ENCODE assay signal across 18 mouse cellular contexts in genomic region chr9:30520116-30520515, GRCm38 (mm10).
A peak's percentile ranks its signal among the peaks of the same experiment; 100 is the strongest.
DNase-seq lines count a peak whose midpoint lies in the region; ATAC-seq and TF ChIP-seq lines count a peak whose summit lies in the region.
"Had no signal": no experiment of that assay in that cellular context is flagged by ENCODE, and none has a peak within 500 bp of the region (broad histone marks: within the 10 kb centered on the region; RNA-seq: fewer than 3 reads in every experiment).

No protein-coding gene starts in this region.

- no peak overlapping the region for H3K4me2 ChIP-seq in forebrain, postnatal 0 days (ENCODE audit: low read depth)
- H3K4me2 ChIP-seq in forebrain, embryonic 16.5 days (ENCODE audit: low read length) = no peak overlapping the region
- H3K4me2 ChIP-seq in midbrain, embryonic 16.5 days (ENCODE audit: low read length) = no peak overlapping the region
- no peak overlapping the region for H3K4me2 ChIP-seq in embryonic facial prominence, embryonic 15.5 days (replicated peaks)
- H3K4me2 ChIP-seq: intestine, embryonic 15.5 days; kidney, embryonic 15.5 days; liver, embryonic 12.5 days; lung, embryonic 14.5 days; neural tube, embryonic 12.5 days had no signal

- no peak for TF ChIP-seq CTCF in forebrain, postnatal 0 days (IDR thresholded peaks at IDR 0.05; ENCODE audit: low read depth)
- no peak for TF ChIP-seq CTCF in olfactory bulb, adult 2 months (IDR thresholded peaks at IDR 0.05; ENCODE audit: insufficient read depth, low read depth, low read length)

- 69% methylated on average over 1 of the region's 1 CpGs for WGBS in forebrain, postnatal 0 days
- WGBS in forebrain, embryonic 16.5 days = 59% methylated on average over 1 of the region's 1 CpGs
- 55% methylated on average over 1 of the region's 1 CpGs for WGBS in midbrain, embryonic 16.5 days
- WGBS in midbrain, embryonic 10.5 days = 16% methylated on average over 1 of the region's 1 CpGs
- WGBS in embryonic facial prominence, embryonic 15.5 days = 87% methylated on average over 1 of the region's 1 CpGs
- WGBS in olfactory bulb, adult 2 months = 84% methylated on average over 1 of the region's 1 CpGs

- no peaks in the 10 kb centered on the region for H3K36me3 ChIP-seq in forebrain, postnatal 0 days (ENCODE audit: insufficient read depth)
- no peaks in the 10 kb centered on the region for H3K36me3 ChIP-seq in forebrain, embryonic 16.5 days (ENCODE audit: control insufficient read depth, insufficient read depth)
- no peaks in the 10 kb centered on the region for H3K36me3 ChIP-seq in midbrain, embryonic 16.5 days (ENCODE audit: control insufficient read depth, insufficient read depth, low read length)
- H3K36me3 ChIP-seq in midbrain, embryonic 10.5 days = no peaks in the 10 kb centered on the region
- no peaks in the 10 kb centered on the region for H3K36me3 ChIP-seq in embryonic facial prominence, embryonic 15.5 days
- H3K36me3 ChIP-seq: intestine, embryonic 15.5 days; kidney, embryonic 15.5 days; liver, embryonic 12.5 days; neural tube, embryonic 12.5 days had no signal

- TF ChIP-seq POLR2A in olfactory bulb, adult 2 months (IDR thresholded peaks at IDR 0.05; ENCODE audit: insufficient read depth, low read depth, low read length) = no peak

- no peak overlapping the region for H3K4me3 ChIP-seq in forebrain, postnatal 0 days (ENCODE audit: low read depth, low read length)
- no peak overlapping the region for H3K4me3 ChIP-seq in forebrain, embryonic 16.5 days (replicated peaks; ENCODE audit: low read length)
- no peak overlapping the region for H3K4me3 ChIP-seq in midbrain, embryonic 16.5 days (ENCODE audit: low read depth, low read length)
- no peak overlapping the region for H3K4me3 ChIP-seq in midbrain, embryonic 10.5 days
- H3K4me3 ChIP-seq in embryonic facial prominence, embryonic 15.5 days (replicated peaks) = no peak overlapping the region
- no peak overlapping the region for H3K4me3 ChIP-seq in olfactory bulb, adult 2 months (ENCODE audit: insufficient read depth, low read depth, low read length)
- H3K4me3 ChIP-seq: intestine, embryonic 15.5 days; kidney, embryonic 15.5 days; liver, embryonic 12.5 days; neural tube, embryonic 12.5 days had no signal

- ATAC-seq in forebrain, postnatal 0 days = no peak
- ATAC-seq in forebrain, embryonic 16.5 days = no peak
- ATAC-seq in midbrain, embryonic 16.5 days = no peak
- ATAC-seq in embryonic facial prominence, embryonic 15.5 days (ENCODE audit: insufficient number of reproducible peaks, low FRiP score, low TSS enrichment, low read depth) = no peak
- ATAC-seq: intestine, embryonic 15.5 days; liver, embryonic 12.5 days had no signal

- no peaks in the 10 kb centered on the region for H3K4me1 ChIP-seq in forebrain, postnatal 0 days (ENCODE audit: insufficient read depth)
- peaks cover 3% of the 10 kb centered on the region; the same call in 1 of the 2 replicates for H3K4me1 ChIP-seq in forebrain, embryonic 16.5 days (replicated peaks; ENCODE audit: control insufficient read depth, insufficient read depth, low read length)
- H3K4me1 ChIP-seq in midbrain, embryonic 16.5 days (ENCODE audit: control insufficient read depth, insufficient read depth, low read length) = peaks cover 14% of the 10 kb centered on the region
- H3K4me1 ChIP-seq in midbrain, embryonic 10.5 days = peaks cover 15% of the 10 kb centered on the region
- peaks cover 23% of the 10 kb centered on the region for H3K4me1 ChIP-seq in embryonic facial prominence, embryonic 15.5 days
- peaks cover 25% of the 10 kb centered on the region for H3K4me1 ChIP-seq in olfactory bulb, adult 2 months (ENCODE audit: control insufficient read depth, insufficient read depth, low read length)
- H3K4me1 ChIP-seq: intestine, embryonic 15.5 days; liver, embryonic 12.5 days had no signal

- peak overlapping the region; percentile 73; the same call in 1 of the 2 replicates for H3K27ac ChIP-seq in forebrain, postnatal 0 days (ENCODE audit: low read depth, low read length)
- no peak overlapping the region for H3K27ac ChIP-seq in forebrain, embryonic 16.5 days (ENCODE audit: low read length)
- peak overlapping the region; percentile 93 for H3K27ac ChIP-seq in midbrain, embryonic 16.5 days (ENCODE audit: low read length)
- no peak overlapping the region for H3K27ac ChIP-seq in midbrain, embryonic 10.5 days (replicated peaks)
- peak overlapping the region; percentile 29 for H3K27ac ChIP-seq in embryonic facial prominence, embryonic 15.5 days (replicated peaks)
- H3K27ac ChIP-seq in olfactory bulb, adult 2 months (ENCODE audit: insufficient read depth, low read depth, low read length) = peak overlapping the region; percentile 91; the same call in 1 of the 2 replicates
- H3K27ac ChIP-seq: intestine, embryonic 15.5 days; kidney, embryonic 15.5 days; liver, embryonic 12.5 days; neural tube, embryonic 12.5 days; stomach, postnatal 0 days had no signal

- no peak for DNase-seq in forebrain, postnatal 0 days
- DNase-seq in midbrain, embryonic 10.5 days (ENCODE audit: low spot score) = no peak
- no peak for DNase-seq in retina, postnatal 1 day
- DNase-seq in kidney, postnatal 4 days = no peak
- DNase-seq: B cell, adult 2 months; cerebellum, adult 9-10 months; heart, postnatal 4 days; lung, embryonic 14.5 days; right cerebral cortex, postnatal 25 days had no signal

- H3K9ac ChIP-seq in forebrain, postnatal 0 days = no peak overlapping the region
- H3K9ac ChIP-seq in forebrain, embryonic 16.5 days (replicated peaks; ENCODE audit: low read depth, low read length) = no peak overlapping the region
- no peak overlapping the region for H3K9ac ChIP-seq in midbrain, embryonic 16.5 days (ENCODE audit: low read depth, low read length)
- H3K9ac ChIP-seq in embryonic facial prominence, embryonic 15.5 days = no peak overlapping the region
- H3K9ac ChIP-seq: intestine, embryonic 15.5 days; kidney, embryonic 15.5 days; liver, embryonic 12.5 days; lung, embryonic 14.5 days; neural tube, embryonic 12.5 days had no signal

- H3K27me3 ChIP-seq in forebrain, postnatal 0 days (ENCODE audit: insufficient read depth, low read length) = no peaks in the 10 kb centered on the region
- H3K27me3 ChIP-seq in forebrain, embryonic 16.5 days (replicated peaks; ENCODE audit: control insufficient read depth, insufficient read depth, low read length) = no peaks in the 10 kb centered on the region
- H3K27me3 ChIP-seq in midbrain, embryonic 16.5 days (ENCODE audit: control insufficient read depth, insufficient read depth, low read depth, low read length) = no peaks in the 10 kb centered on the region
- no peaks in the 10 kb centered on the region for H3K27me3 ChIP-seq in midbrain, embryonic 10.5 days (ENCODE audit: low read depth, poor library complexity, severe bottlenecking)
- no peaks in the 10 kb centered on the region for H3K27me3 ChIP-seq in embryonic facial prominence, embryonic 15.5 days
- H3K27me3 ChIP-seq: intestine, embryonic 15.5 days; kidney, embryonic 15.5 days; liver, embryonic 12.5 days; neural tube, embryonic 12.5 days had no signal

- H3K9me3 ChIP-seq in forebrain, postnatal 0 days (ENCODE audit: low read length) = no peaks in the 10 kb centered on the region
- no peaks in the 10 kb centered on the region for H3K9me3 ChIP-seq in forebrain, embryonic 16.5 days (ENCODE audit: control insufficient read depth, low read length)
- peaks cover 3% of the 10 kb centered on the region for H3K9me3 ChIP-seq in midbrain, embryonic 16.5 days (replicated peaks; ENCODE audit: control insufficient read depth, low read length, poor library complexity, severe bottlenecking)
- H3K9me3 ChIP-seq in midbrain, embryonic 10.5 days (replicated peaks) = no peaks in the 10 kb centered on the region
- H3K9me3 ChIP-seq in embryonic facial prominence, embryonic 15.5 days (replicated peaks) = no peaks in the 10 kb centered on the region
- H3K9me3 ChIP-seq: intestine, embryonic 15.5 days; kidney, embryonic 15.5 days; liver, embryonic 12.5 days had no signal

Comparison
In these comparisons a context has a peak if more than half of its experiments do, and no peak if none do; other contexts are left out.
1. H3K27ac ChIP-seq: peak in forebrain, postnatal 0 days (single experiment), midbrain, embryonic 16.5 days (single experiment), embryonic facial prominence, embryonic 15.5 days (single experiment) and olfactory bulb, adult 2 months (single experiment); none in forebrain, embryonic 16.5 days (single experiment) and midbrain, embryonic 10.5 days (single experiment).